Mouse (Mus musculus) stomach, embryonic 14.5 days (tissue): ENCODE results near the gene Med27. TPM values are rescaled to one million over a fixed set of nuclear protein-coding genes. Genes with fewer than 3 reads are reported as not detected.

Experiments
- ATAC-seq: fragments of 200-750 bp; cut with Nextera tagmentation; 2 replicates; pipeline ENCODE4 v1.8.0; 2017; ENCODE audit warnings: low read depth, moderate TSS enrichment; ENCODE audit not compliant: insufficient number of reproducible peaks, insufficient read depth, low FRiP score
- H3K27ac ChIP-seq: fragments of 300-500 bp; sonication (generic); 2 replicates; pipeline ENCODE4 v1.5.1; 2014; ENCODE audit warnings: mild to moderate bottlenecking, low read length, moderate library complexity, mixed read lengths
- H3K27me3 ChIP-seq: fragments of 300-500 bp; sonication (generic); 2 replicates; pipeline ENCODE4 v1.6.1; 2014; ENCODE audit warnings: low read length, control low read depth, mixed read lengths; ENCODE audit not compliant: control insufficient read depth, insufficient read depth
- H3K36me3 ChIP-seq: fragments of 300-500 bp; sonication (generic); 2 replicates; pipeline ENCODE4 v1.6.1; 2014; ENCODE audit warnings: mild to moderate bottlenecking, control low read depth, low read length, moderate library complexity, mixed read lengths; ENCODE audit not compliant: control insufficient read depth, insufficient read depth
- H3K4me1 ChIP-seq: fragments of 300-500 bp; sonication (generic); 2 replicates; pipeline ENCODE4 v1.6.1; 2014; ENCODE audit warnings: low read length, control low read depth, mixed read lengths; ENCODE audit not compliant: control insufficient read depth, insufficient read depth
- H3K4me2 ChIP-seq: fragments of 300-500 bp; sonication (generic); replicated peaks from 2 replicates; pipeline ENCODE4 v1.6.1; 2014; ENCODE audit warnings: low read depth, low read length, control low read depth
- H3K4me3 ChIP-seq: fragments of 300-500 bp; sonication (generic); 2 replicates; pipeline ENCODE4 v1.5.1; 2014; ENCODE audit warnings: low read depth, low read length, control low read depth
- H3K9ac ChIP-seq: fragments of 300-500 bp; sonication (generic); replicated peaks from 2 replicates; pipeline ENCODE4 v1.6.1; 2014; ENCODE audit warnings: low read depth, mild to moderate bottlenecking, control low read depth, low read length, moderate library complexity, mixed read lengths
- H3K9me3 ChIP-seq: fragments of 300-500 bp; sonication (generic); 2 replicates; pipeline ENCODE4 v1.6.1; 2016; ENCODE audit warnings: low read depth, low read length, control low read depth; ENCODE audit not compliant: control insufficient read depth
- WGBS: fragments of 180-500 bp; shearing (Covaris S2); extraction: QIAGEN DNeasy Blood & Tissue Kit; methylation state at CpG from one replicate; pipeline ENCODE4 v1.1.7; 2014; 5-methylcytosine and 5-hydroxymethylcytosine counted together
- polyA plus RNA-seq: library from polyadenylated mRNA; unstranded; fragments of >200 nt; fragmentation: Nextera tagmentation; extraction: Ambion mirVana; gene quantifications from 2 replicates; pipeline ENCODE4 v1.2.1, GENCODE M21; 2014

Med27 gene
- polyA plus RNA-seq, 1 experiment from 2014 or later, result 51.7 TPM

GRCm38 (mm10) chr2:29472952-29473437 is 126.4 kb downstream of the Med27 start:
- Histone ChIP-seq H3K27ac (no peak overlapping the region), H3K4me1 (no peaks in the 10 kb centered on the region), H3K9me3 (no peaks in the 10 kb centered on the region), H3K27me3 (no peaks in the 10 kb centered on the region), H3K4me2 (no peak overlapping the region), H3K9ac (no peak overlapping the region), H3K4me3 (no peak overlapping the region), H3K36me3 (no peaks in the 10 kb centered on the region)
- WGBS, result 79% methylated on average over 4 of the region's 4 CpGs
- ATAC-seq, result no peak

DNA sequence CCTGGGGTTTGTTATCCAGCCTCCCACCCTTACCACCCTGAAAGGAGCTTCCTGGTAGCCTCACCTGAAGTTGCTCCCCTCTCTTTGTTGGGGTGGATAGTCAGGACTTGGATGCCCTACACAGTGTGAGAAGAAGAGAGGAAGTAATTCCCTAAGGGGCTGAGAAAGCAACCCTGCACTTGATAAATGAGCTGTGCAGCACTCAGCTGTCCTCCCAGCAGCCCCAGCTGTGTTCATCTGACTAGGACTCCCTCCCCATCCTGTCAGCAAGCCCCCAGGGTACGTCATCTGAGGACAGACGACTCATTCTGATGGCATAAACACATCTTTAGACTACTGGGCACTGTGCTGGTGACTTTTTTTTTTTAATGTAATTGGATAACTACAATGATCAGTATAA is 127.3 kb downstream of the Med27 start:
- Histone ChIP-seq H3K4me2 (no peak overlapping the region), H3K27ac (no peak overlapping the region), H3K9me3 (no peaks in the 10 kb centered on the region), H3K27me3 (no peaks in the 10 kb centered on the region), H3K4me1 (no peaks in the 10 kb centered on the region), H3K36me3 (no peaks in the 10 kb centered on the region), H3K9ac (no peak overlapping the region), H3K4me3 (no peak overlapping the region)
- no peak for ATAC-seq
- 46% methylated on average over 2 of the region's 2 CpGs for WGBS

DNA sequence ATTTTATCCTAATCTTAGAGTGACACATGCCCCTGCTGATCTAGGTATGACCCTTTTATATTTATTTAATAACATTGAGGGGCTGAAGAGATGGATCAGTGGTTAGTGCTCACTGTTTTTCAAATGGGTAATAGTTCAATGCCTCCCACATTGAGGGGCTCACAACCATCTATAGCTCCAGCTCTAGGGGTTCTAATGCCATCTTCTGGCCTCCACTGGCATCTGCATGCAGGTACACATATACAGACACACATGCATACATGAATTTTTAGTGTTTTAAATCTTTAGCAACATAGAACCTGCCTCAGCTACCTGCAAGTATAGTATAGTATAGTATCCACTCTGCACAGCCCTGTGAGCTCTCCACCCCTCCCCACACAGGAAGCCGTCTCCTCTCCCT is 130.1 kb downstream of the Med27 start:
- H3K27me3 ChIP-seq, result no peaks in the 10 kb centered on the region
- no peak for ATAC-seq
- H3K9me3 ChIP-seq, result no peaks in the 10 kb centered on the region
- H3K4me3 ChIP-seq, result no peak overlapping the region
- H3K4me2 ChIP-seq, result no peak overlapping the region
- H3K36me3 ChIP-seq, result no peaks in the 10 kb centered on the region
- H3K9ac ChIP-seq, result no peak overlapping the region
- WGBS, result 87% methylated on average over 1 of the region's 1 CpGs
- no peak overlapping the region for H3K27ac ChIP-seq
- H3K4me1 ChIP-seq, result no peaks in the 10 kb centered on the region; the same call in 1 of the 2 replicates

- Histone ChIP-seq H3K4me3 (no peak overlapping the region), H3K4me1 (peaks cover 6% of the 10 kb centered on the region; the same call in 1 of the 2 replicates), H3K9me3 (no peaks in the 10 kb centered on the region), H3K27ac (no peak overlapping the region), H3K36me3 (no peaks in the 10 kb centered on the region), H3K4me2 (no peak overlapping the region), H3K27me3 (no peaks in the 10 kb centered on the region), H3K9ac (no peak overlapping the region)
- no peak for ATAC-seq
- WGBS, result 34% methylated on average over 8 of the region's 8 CpGs
These were observed 135.2 kb downstream of the Med27 start for GRCm38 (mm10) chr2:29481856-29482255.

DNA sequence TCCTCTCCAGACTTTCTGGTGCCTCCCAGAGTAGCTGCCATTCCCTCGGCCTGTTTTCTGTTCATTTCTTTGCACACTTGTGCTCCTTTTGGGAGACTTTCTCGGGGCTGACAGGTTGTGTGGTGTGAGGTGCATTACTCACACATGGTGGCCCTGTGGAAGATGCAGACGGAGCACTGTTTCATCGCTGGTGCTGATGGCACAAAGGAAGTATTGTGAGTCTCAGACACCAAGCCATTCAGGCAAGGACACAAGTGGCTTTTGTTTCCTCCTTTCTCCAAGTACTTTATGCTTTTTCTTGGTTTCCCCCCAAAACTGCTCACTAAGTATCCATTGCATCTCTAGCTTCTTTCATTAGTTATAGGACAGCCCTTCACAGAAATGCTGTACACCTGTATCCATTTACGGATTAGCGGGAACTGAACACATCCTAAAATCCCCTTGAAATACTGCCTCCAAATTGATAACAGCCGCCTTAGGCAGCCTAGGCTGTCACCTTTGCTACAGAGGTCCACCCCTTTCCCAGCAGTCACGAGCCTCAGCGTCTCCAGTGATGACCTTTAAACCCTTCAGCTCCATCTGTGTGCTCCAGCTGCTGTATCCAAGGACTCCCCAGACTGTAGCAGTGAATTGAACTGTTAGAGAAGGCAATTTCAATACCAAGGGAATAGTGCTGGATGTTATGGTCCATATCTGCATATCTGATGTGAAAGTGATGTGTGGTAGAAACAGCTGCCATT is 136.5 kb downstream of the Med27 start:
- H3K9me3 ChIP-seq, result no peaks in the 10 kb centered on the region
- H3K4me1 ChIP-seq, result peaks cover 6% of the 10 kb centered on the region; the same call in 1 of the 2 replicates
- no peak overlapping the region for H3K27ac ChIP-seq
- no peaks in the 10 kb centered on the region for H3K27me3 ChIP-seq
- 49% methylated on average over 9 of the region's 9 CpGs for WGBS
- no peak overlapping the region for H3K9ac ChIP-seq
- no peak overlapping the region for H3K4me3 ChIP-seq
- no peak for ATAC-seq
- no peak overlapping the region for H3K4me2 ChIP-seq
- H3K36me3 ChIP-seq, result no peaks in the 10 kb centered on the region

DNA sequence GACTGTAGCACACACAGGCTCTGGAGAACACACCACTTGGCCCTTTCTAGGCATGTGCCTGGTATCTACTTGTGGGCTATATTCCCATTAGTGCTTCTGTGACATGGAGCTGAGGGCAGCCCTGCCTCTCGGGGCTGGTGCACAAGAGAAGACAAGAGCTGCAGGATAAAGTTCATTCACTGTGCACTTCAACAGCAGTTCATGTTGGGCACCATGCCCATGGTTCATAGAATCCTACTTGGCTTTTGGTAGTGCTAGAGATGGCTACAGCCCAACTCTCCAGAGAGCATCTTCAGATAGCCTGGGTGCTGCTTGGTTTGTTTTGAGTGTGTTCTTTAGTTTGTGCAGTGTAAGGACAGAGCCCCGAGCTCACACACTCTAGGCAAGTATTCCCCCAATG is 138.9 kb downstream of the Med27 start:
- Histone ChIP-seq H3K4me1 (peaks cover 6% of the 10 kb centered on the region; the same call in 1 of the 2 replicates), H3K4me2 (no peak overlapping the region), H3K4me3 (no peak overlapping the region), H3K27ac (no peak overlapping the region), H3K9ac (no peak overlapping the region), H3K27me3 (no peaks in the 10 kb centered on the region), H3K36me3 (no peaks in the 10 kb centered on the region), H3K9me3 (no peaks in the 10 kb centered on the region)
- 78% methylated on average over 2 of the region's 2 CpGs for WGBS
- ATAC-seq, result no peak

- WGBS, result 66% methylated on average over 7 of the region's 7 CpGs
- no peaks in the 10 kb centered on the region for H3K9me3 ChIP-seq
- no peaks in the 10 kb centered on the region for H3K27me3 ChIP-seq
- no peak overlapping the region for H3K27ac ChIP-seq
- no peak overlapping the region for H3K4me2 ChIP-seq
- no peak overlapping the region for H3K9ac ChIP-seq
- H3K4me1 ChIP-seq, result peaks cover 6% of the 10 kb centered on the region; the same call in 1 of the 2 replicates
- H3K4me3 ChIP-seq, result no peak overlapping the region
- no peak for ATAC-seq
- no peaks in the 10 kb centered on the region for H3K36me3 ChIP-seq
These were observed 139.9 kb downstream of the Med27 start for GRCm38 (mm10) chr2:29486491-29486890.

GRCm38 (mm10) chr2:29487652-29488051 is 141.0 kb downstream of the Med27 start:
- no peak overlapping the region for H3K9ac ChIP-seq
- H3K4me2 ChIP-seq, result no peak overlapping the region
- no peaks in the 10 kb centered on the region for H3K36me3 ChIP-seq
- no peak overlapping the region for H3K4me3 ChIP-seq
- no peaks in the 10 kb centered on the region for H3K27me3 ChIP-seq
- WGBS, result 70% methylated on average over 2 of the region's 2 CpGs
- peaks cover 4% of the 10 kb centered on the region; the same call in 1 of the 2 replicates for H3K4me1 ChIP-seq
- no peaks in the 10 kb centered on the region for H3K9me3 ChIP-seq
- no peak overlapping the region for H3K27ac ChIP-seq
- ATAC-seq, result no peak
